Mouse (Mus musculus) right cerebral cortex, postnatal 4 days (tissue): ENCODE data around the gene Arhgdib.
"Not testable (repeated sequence)": the region's sequence is repeated elsewhere in the genome, so short reads cannot be mapped to it uniquely, and the experiment has no call there.

ENCODE experiments used
- DNase-seq: peaks from one replicate; pipeline ENCODE4 v3.0.0-alpha.2; 2022

The Arhgdib gene

GRCm38 (mm10) chr6:136917885-136918284, 23.8 kb downstream of the Arhgdib start:
- no peak for DNase-seq

DNA sequence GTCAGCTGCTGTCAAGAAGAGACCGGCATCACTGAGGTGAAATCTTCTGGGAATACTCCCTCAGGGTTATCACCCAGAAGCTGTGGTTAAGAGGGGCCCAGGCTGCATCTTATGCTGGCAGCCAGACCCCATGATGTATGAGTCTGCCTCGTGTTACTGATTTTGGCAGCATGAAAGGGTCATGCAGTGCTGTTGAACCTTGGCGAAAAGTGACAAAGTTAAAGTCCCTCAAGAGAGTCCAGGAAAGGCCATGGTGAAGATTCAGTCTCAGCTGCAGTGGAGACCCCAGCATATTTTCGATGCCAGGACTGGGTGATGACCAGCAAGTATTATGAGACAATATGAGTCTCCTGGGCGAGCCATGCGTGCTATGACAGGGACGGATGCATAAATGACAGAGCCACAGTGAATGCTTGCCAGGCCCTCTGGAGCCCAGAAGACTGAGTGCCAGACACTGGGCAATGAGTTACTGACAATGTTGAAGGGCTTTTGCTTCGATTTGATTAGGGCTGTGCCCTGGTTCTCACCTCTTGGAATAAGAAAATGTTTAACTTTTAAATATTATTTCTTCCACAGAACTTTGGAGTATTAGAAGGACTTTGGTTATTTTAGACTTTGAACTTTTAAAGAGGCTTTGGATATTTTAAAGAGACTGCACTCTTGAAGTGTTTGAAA, 25.8 kb downstream of the Arhgdib start:
- DNase-seq: no peak

- DNase-seq: no peak
Observed at GRCm38 (mm10) chr6:136914234-136914633, 27.5 kb downstream of the Arhgdib start.

DNA sequence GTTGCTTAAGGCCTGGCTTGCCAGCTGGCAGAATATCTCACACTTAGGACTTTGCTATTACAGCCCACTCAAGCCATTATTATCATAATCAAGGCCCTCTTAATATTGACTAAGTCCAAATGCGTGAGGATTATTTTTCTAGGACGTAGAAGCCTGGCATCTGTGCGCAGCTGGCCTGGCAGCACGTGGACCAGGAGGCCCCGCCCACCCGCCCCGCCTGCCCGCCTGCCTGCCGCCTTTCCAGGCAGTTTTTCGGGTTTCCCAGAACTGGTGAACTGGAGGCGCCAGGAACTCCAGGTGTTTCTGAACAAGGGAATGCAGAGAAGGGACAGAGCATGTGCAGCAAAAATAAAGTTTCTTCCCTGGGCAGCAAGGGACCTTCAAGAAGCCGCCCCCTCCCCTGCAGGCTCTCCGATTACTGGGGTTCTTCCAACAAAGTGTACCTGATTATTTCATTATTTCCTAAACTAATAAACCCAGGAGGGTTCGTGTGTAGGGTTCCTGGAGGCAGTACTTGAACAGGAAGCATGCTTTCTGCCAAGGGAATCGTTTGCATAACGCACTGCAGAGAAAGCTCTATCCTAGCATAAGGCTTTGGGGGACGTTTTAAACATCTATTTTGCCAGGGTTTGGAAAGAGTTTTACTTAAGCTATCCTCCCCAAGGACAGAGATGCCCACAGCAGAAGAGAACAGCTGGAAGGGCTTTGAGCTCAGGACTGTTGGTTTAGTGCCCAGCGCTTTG, 28.1 kb downstream of the Arhgdib start:
- DNase-seq: no peak

- DNase-seq: no peak
Observed at GRCm38 (mm10) chr6:136912751-136913265, 28.9 kb downstream of the Arhgdib start.

DNA sequence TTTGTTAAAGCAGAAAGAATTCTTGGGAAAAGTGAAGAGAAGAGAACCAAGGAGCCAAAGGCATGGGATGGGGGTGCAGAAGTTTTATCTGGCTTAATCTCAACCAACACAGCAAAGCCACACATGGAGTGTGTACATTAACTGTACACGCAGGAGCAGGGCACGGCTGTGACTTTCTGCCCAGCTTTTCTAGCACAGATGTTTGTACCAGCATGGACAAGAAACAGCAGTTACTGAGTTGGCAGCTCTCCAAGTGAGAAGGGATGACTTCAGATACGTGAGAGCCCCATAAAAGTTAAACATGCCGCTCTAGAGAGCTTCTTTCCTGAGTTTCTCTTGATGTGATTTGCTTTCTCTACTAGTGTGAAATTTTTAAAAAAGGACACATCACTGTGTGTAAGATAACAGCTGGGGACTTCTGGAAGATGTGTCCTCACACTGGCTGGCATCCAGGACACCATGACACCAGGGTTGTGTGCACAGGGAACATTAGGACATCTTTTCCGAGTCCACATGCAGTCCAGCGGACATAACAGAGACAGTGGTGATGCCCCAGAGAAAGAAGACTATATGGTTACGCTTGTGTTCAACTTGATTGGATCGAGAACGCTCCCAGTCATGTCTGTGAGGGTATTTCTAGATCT, 31.3 kb downstream of the Arhgdib start:
- no peak for DNase-seq

DNA sequence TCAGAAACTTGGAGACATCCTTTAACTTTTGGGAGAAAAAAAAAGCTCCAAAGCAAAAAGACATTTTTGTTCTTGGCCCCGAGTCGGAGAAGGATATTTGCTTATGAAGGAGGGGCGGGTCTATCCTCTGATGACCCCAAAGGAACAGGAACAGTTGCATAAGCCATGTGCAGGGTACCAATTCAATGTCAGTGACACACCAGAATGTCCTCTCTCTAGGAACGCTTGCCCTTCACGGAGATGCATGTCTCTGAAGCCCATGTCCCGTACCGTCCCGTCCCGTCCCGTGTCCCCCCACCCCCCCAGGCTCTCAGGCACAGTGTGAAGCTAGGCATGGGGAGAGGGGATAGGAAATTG, 34.8 kb downstream of the Arhgdib start:
- no peak for DNase-seq

DNA sequence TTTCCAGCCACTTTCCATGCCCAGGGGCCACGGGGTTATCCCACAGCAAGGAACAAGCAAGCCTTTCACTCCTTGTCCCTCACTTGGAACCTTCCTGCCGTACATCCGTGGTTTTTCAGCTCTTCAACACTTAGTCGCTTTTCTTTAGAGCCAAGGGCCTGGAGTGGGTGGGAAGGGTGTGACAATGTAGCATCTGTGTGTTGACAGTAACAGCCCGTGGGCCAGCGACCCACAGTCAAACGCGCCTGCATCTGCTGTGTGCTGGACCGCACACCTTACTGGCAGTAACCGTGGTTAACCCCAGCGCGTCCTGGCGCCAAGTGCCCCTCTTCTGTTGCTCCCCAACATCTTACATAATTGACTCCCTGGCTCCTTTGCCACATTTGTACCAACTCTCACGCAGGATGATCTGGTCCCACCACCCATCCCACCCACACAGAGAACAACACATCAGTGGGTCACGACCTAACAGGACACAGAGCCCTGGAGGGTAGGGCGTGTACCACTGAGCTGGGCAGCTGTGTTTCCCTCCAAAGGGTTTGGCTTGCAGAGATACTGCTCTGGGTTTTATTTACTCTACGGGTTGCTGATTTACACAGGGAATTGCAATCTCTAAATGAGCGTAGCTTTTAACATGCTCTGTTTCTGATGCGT, 35.3 kb downstream of the Arhgdib start:
- DNase-seq: no peak

GRCm38 (mm10) chr6:136903885-136904470, 37.7 kb downstream of the Arhgdib start:
- DNase-seq: no peak

- no peak for DNase-seq
Observed at GRCm38 (mm10) chr6:136902527-136902926, 39.2 kb downstream of the Arhgdib start.

GRCm38 (mm10) chr6:136901010-136901409, 40.7 kb downstream of the Arhgdib start:
- DNase-seq: no peak

GRCm38 (mm10) chr6:136900369-136901009, 41.2 kb downstream of the Arhgdib start:
- DNase-seq: no peak

GRCm38 (mm10) chr6:136898954-136899353, 42.7 kb downstream of the Arhgdib start:
- no peak for DNase-seq

GRCm38 (mm10) chr6:136898222-136898621, 43.5 kb downstream of the Arhgdib start:
- DNase-seq: no peak

DNA sequence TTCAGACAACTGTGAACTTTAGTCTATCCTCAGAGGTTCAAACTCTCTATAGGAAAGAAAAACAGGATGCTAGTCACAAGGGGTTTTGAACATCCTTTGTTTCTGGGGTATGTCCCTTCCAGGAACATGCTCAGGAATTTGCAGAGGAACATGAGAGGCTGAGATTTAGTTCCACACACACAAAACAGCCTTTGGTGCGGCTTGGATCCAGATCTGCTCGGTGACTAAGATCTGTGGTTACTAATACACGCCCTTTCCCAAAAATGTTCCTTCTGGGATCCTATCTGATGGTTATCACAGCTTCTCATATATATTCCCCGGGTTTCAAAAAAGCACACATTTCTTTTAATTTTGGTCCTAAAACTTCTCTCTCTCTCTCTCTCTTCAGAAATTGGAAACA, 43.9 kb downstream of the Arhgdib start:
- DNase-seq: no peak

- DNase-seq: no peak
Observed at GRCm38 (mm10) chr6:136894532-136895339, 47.0 kb downstream of the Arhgdib start.

- DNase-seq: no peak
Observed at GRCm38 (mm10) chr6:136892002-136892401, 49.7 kb downstream of the Arhgdib start.

DNA sequence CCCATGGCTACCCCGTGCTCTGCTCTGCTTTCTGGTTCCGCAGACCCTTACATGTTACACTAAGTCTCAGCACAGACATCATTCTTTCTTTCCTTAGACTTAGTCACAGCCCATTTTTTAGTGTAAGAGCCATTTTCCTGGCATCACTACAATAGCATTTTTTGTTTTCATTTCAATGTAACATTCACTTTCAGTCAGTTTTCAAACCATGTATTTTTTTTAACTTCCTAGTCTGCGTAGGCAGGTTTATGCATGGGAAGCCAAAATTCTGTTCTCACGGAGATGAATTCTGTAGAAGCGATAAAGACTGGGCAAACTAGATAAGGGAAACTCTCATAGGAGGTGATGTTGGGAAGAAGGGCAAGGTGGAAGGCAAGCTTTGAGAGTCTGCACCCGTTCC, 52.1 kb downstream of the Arhgdib start:
- DNase-seq: no peak

- DNase-seq: no peak
Observed at GRCm38 (mm10) chr6:136889067-136889466, 52.6 kb downstream of the Arhgdib start.

DNA sequence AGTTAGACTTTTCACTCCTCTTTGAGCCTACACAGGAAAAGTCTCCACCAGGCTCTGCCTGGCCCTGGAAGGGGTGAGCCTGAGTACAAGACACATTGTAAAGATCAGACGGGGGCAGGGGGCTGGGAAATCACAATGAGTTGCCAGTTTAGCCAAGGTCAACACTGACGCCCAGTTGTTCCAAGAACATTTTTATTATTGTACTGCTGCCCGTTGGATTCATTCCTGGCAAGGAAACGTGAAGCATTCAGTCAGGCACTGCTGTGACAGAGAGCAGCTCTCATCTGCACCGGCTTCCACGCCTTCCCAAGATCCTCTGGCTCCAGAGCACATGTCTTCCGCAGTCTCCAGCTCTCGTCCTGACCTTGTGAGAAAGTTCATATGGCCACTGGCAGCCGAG, 53.8 kb downstream of the Arhgdib start:
- no peak for DNase-seq

DNA sequence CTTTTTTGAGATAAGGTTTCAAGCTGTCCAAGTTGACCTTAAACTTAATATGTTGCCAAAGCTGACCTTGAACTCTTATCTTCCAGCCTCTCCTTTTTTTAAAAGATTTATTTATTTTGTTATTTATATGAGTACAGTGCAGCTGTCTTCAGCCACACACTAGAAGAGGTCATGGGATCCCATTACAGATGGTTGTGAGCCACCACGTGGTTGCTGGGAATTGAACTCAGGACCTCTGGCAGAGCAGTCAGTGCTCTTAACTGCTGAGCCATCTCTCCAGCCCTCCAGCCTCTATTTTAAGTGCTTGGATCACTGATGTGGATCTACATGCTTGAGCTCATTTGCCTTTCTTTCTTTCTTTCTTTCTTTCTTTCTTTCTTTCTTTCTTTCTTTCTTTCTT, 56.9 kb downstream of the Arhgdib start:
- not testable (repeated sequence) for DNase-seq

DNA sequence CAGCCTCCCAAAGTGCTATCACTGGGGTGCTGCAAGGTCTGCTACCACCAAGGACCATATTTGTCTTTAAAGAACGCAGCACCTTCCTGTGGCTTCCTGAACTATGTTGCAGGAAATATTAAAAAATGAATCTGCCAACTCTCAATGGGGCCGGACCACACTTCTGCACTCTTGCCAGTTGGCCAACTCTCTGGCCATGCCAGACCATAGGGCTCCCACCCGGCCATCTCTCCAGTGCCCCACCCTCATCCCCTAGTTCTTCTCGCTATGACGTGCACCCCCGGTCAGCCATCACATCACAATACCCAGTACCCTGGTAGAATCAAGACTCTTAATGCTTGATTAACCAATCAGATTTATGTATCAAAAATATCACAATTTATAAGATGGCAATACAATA, 57.7 kb downstream of the Arhgdib start:
- no peak for DNase-seq
